Mouse (Mus musculus): Measurements from ENCODE around the gene Tifa. TPM values are rescaled to one million over a fixed set of nuclear protein-coding genes. Genes with fewer than 3 reads are reported as not detected.

Tifa gene
- polyA plus RNA-seq, 1 experiment: 0.18 TPM

DNA sequence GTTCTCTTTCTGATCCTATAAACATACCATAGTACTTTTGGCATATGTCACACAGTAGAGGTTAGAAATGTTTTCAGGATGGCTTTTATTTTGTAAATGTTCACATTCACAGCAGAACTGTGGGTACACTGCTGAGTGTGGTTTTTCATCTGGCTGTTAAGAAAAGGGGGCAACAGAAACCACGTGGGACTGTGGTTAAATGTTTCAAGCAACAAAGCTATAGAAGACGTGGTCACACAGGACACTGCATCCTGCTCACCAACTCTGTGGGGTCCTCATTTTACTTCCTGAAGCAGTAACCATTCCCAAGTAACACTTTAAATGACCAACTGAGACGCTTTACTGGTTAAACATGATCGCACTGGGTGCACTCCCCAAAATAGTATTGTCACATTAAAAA lies 72.9 kb downstream of the Tifa start:
- Histone ChIP-seq H3ac (ENCODE audit: control insufficient read depth, insufficient read length, low read depth) (no peak overlapping the region), H3K79me2 (ENCODE audit: control insufficient read depth, insufficient read depth) (no peaks in the 10 kb centered on the region), H3K4me3 (ENCODE audit: insufficient read depth, poor library complexity, severe bottlenecking) (no peak overlapping the region), H3K27me3 (ENCODE audit: control insufficient read depth, insufficient read depth, insufficient read length) (no peaks in the 10 kb centered on the region), H3K79me3 (ENCODE audit: low read depth) (no peaks in the 10 kb centered on the region), H3K36me3 (ENCODE audit: control insufficient read depth, insufficient read depth) (no peaks in the 10 kb centered on the region)
- TF ChIP-seq MYOG (IDR thresholded peaks at IDR 0.05; ENCODE audit: control insufficient read depth, extremely low read depth, insufficient read length) (no peak), CTCF (IDR thresholded peaks at IDR 0.05; ENCODE audit: control insufficient read depth, insufficient read depth, insufficient read length) (no peak), FOSL1 (IDR thresholded peaks at IDR 0.05; ENCODE audit: insufficient read depth, low read length, poor library complexity, severe bottlenecking) (no peak), MAX (IDR thresholded peaks at IDR 0.05) (no peak), MYOD1 (IDR thresholded peaks at IDR 0.05; ENCODE audit: control insufficient read depth, insufficient read length, low read depth) (no peak), CEBPB (IDR thresholded peaks at IDR 0.05; ENCODE audit: low read depth) (no peak), USF1 (IDR thresholded peaks at IDR 0.05; ENCODE audit: low read depth) (no peak)

- no peaks in the 10 kb centered on the region for H3K79me2 ChIP-seq (ENCODE audit: control insufficient read depth, insufficient read depth)
- no peak overlapping the region for H3K4me3 ChIP-seq (ENCODE audit: insufficient read depth, poor library complexity, severe bottlenecking)
- H3ac ChIP-seq (ENCODE audit: control insufficient read depth, insufficient read length, low read depth): no peak overlapping the region
- H3K79me3 ChIP-seq (ENCODE audit: low read depth): no peaks in the 10 kb centered on the region
- H3K27me3 ChIP-seq (ENCODE audit: control insufficient read depth, insufficient read depth, insufficient read length): no peaks in the 10 kb centered on the region
- H3K36me3 ChIP-seq (ENCODE audit: control insufficient read depth, insufficient read depth): no peaks in the 10 kb centered on the region
- TF ChIP-seq CEBPB (IDR thresholded peaks at IDR 0.05; ENCODE audit: low read depth) (no peak), MAX (IDR thresholded peaks at IDR 0.05) (no peak), USF1 (IDR thresholded peaks at IDR 0.05; ENCODE audit: low read depth) (no peak), MYOD1 (IDR thresholded peaks at IDR 0.05; ENCODE audit: control insufficient read depth, insufficient read length, low read depth) (no peak), MYOG (IDR thresholded peaks at IDR 0.05; ENCODE audit: control insufficient read depth, extremely low read depth, insufficient read length) (no peak), FOSL1 (IDR thresholded peaks at IDR 0.05; ENCODE audit: insufficient read depth, low read length, poor library complexity, severe bottlenecking) (no peak), CTCF (IDR thresholded peaks at IDR 0.05; ENCODE audit: control insufficient read depth, insufficient read depth, insufficient read length) (no peak)
Observed at GRCm38 (mm10) chr3:127863571-127863970, 74.0 kb downstream of the Tifa start.

DNA sequence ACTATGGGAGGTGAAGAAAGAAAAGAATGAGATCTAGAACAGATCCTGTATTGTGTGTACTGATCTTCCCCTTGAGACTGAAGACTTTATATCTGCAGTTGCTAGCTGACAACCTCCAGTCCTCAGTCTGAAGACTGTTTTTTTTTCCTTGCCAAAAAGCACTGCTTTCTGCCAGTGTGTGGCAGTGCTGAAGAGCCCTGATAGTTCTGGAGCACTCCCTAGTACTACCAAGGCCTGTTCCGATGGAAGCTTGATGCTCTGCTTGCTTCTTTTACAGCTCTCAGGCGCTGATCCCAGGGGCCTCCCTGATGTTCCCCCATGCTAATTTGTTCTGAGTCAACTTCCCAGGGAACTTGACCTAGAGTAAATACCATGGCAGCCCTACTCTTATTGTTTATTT lies 74.6 kb downstream of the Tifa start:
- H3ac ChIP-seq (ENCODE audit: control insufficient read depth, insufficient read length, low read depth): no peak overlapping the region
- no peak overlapping the region for H3K4me3 ChIP-seq (ENCODE audit: insufficient read depth, poor library complexity, severe bottlenecking)
- no peaks in the 10 kb centered on the region for H3K27me3 ChIP-seq (ENCODE audit: control insufficient read depth, insufficient read depth, insufficient read length)
- H3K36me3 ChIP-seq (ENCODE audit: control insufficient read depth, insufficient read depth): no peaks in the 10 kb centered on the region
- TF ChIP-seq MYOD1 (IDR thresholded peaks at IDR 0.05; ENCODE audit: control insufficient read depth, insufficient read length, low read depth) (no peak), CEBPB (IDR thresholded peaks at IDR 0.05; ENCODE audit: low read depth) (no peak), USF1 (IDR thresholded peaks at IDR 0.05; ENCODE audit: low read depth) (no peak), MYOG (IDR thresholded peaks at IDR 0.05; ENCODE audit: control insufficient read depth, extremely low read depth, insufficient read length) (no peak), FOSL1 (IDR thresholded peaks at IDR 0.05; ENCODE audit: insufficient read depth, low read length, poor library complexity, severe bottlenecking) (no peak), MAX (IDR thresholded peaks at IDR 0.05) (no peak), CTCF (IDR thresholded peaks at IDR 0.05; ENCODE audit: control insufficient read depth, insufficient read depth, insufficient read length) (no peak)
- H3K79me2 ChIP-seq (ENCODE audit: control insufficient read depth, insufficient read depth): no peaks in the 10 kb centered on the region
- H3K79me3 ChIP-seq (ENCODE audit: low read depth): no peaks in the 10 kb centered on the region

DNA sequence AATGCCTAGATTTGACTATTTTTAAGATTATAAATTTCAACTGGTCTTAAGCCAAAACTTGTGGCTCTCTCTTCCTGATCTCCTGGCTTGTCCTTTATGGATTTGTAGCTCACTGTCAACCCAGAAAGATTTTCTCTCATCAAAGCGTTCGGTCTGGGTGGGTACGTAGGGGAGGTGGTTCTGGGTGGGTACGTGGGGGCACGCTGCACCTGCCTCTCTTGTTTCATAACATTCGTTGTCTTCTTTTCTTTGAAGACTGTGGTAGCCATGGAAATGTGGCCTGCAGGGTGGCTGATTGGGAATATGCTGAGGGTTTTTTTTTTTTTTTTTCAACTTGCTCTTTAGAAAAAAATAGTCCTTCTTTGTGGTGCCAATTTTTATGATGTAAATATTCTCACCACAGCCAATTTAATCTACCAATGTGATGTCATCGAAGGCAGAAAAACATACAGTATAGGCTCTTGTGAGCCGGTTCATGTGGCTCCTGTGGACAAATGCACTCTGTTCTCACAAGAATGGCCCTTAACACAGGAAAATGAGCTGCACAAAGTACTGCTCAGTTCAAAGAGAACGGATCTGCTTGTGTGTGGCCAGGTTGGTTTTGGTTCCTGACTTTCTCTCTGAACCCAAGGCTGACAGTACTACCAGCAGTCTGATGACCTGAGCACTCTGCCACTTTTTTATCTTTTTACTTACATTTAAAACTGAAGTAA lies 78.6 kb downstream of the Tifa start:
- H3K79me2 ChIP-seq (ENCODE audit: control insufficient read depth, insufficient read depth): no peaks in the 10 kb centered on the region
- H3K79me3 ChIP-seq (ENCODE audit: low read depth): no peaks in the 10 kb centered on the region
- no peak overlapping the region for H3ac ChIP-seq (ENCODE audit: control insufficient read depth, insufficient read length, low read depth)
- no peaks in the 10 kb centered on the region for H3K36me3 ChIP-seq (ENCODE audit: control insufficient read depth, insufficient read depth)
- TF ChIP-seq CTCF (IDR thresholded peaks at IDR 0.05; ENCODE audit: control insufficient read depth, insufficient read depth, insufficient read length) (no peak), MYOD1 (IDR thresholded peaks at IDR 0.05; ENCODE audit: control insufficient read depth, insufficient read length, low read depth) (no peak), MAX (IDR thresholded peaks at IDR 0.05) (no peak), MYOG (IDR thresholded peaks at IDR 0.05; ENCODE audit: control insufficient read depth, extremely low read depth, insufficient read length) (no peak)
- no peaks in the 10 kb centered on the region for H3K27me3 ChIP-seq (ENCODE audit: control insufficient read depth, insufficient read depth, insufficient read length)
- no peak overlapping the region for H3K4me3 ChIP-seq (ENCODE audit: insufficient read depth, poor library complexity, severe bottlenecking)

DNA sequence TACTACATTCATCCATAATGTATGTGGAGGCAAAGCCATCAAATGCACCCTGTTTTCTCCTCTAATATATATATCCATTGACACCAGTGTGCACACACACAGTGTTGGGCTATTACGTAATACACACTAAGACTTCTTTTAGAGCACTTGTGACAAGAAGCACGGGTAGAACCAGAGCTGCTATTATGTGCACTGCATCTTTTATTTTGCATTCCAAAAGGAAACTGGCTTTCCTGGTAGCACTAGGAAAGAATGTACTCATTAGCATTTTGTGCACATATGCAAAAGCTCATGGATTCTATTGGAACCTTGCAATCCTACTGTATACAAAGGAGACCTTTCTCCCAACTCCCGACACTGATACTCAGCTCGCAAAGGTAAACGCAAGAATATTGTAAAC lies 79.3 kb downstream of the Tifa start:
- Histone ChIP-seq H3K27me3 (ENCODE audit: control insufficient read depth, insufficient read depth, insufficient read length) (no peaks in the 10 kb centered on the region), H3K36me3 (ENCODE audit: control insufficient read depth, insufficient read depth) (no peaks in the 10 kb centered on the region), H3ac (ENCODE audit: control insufficient read depth, insufficient read length, low read depth) (no peak overlapping the region), H3K79me2 (ENCODE audit: control insufficient read depth, insufficient read depth) (no peaks in the 10 kb centered on the region), H3K79me3 (ENCODE audit: low read depth) (no peaks in the 10 kb centered on the region), H3K4me3 (ENCODE audit: insufficient read depth, poor library complexity, severe bottlenecking) (no peak overlapping the region)
- no peak for TF ChIP-seq CTCF (IDR thresholded peaks at IDR 0.05; ENCODE audit: control insufficient read depth, insufficient read depth, insufficient read length)
- TF ChIP-seq CEBPB (IDR thresholded peaks at IDR 0.05; ENCODE audit: low read depth): no peak
- no peak for TF ChIP-seq MAX (IDR thresholded peaks at IDR 0.05)

GRCm38 (mm10) chr3:127871575-127871974 lies 82.0 kb downstream of the Tifa start:
- no peak overlapping the region for H3ac ChIP-seq (ENCODE audit: control insufficient read depth, insufficient read length, low read depth)
- no peaks in the 10 kb centered on the region for H3K79me3 ChIP-seq (ENCODE audit: low read depth)
- no peaks in the 10 kb centered on the region for H3K36me3 ChIP-seq (ENCODE audit: control insufficient read depth, insufficient read depth)
- no peaks in the 10 kb centered on the region for H3K79me2 ChIP-seq (ENCODE audit: control insufficient read depth, insufficient read depth)
- H3K4me3 ChIP-seq (ENCODE audit: insufficient read depth, poor library complexity, severe bottlenecking): no peak overlapping the region
- H3K27me3 ChIP-seq (ENCODE audit: control insufficient read depth, insufficient read depth, insufficient read length): no peaks in the 10 kb centered on the region
- TF ChIP-seq USF1 (IDR thresholded peaks at IDR 0.05; ENCODE audit: low read depth) (no peak), CEBPB (IDR thresholded peaks at IDR 0.05; ENCODE audit: low read depth) (no peak), MAX (IDR thresholded peaks at IDR 0.05) (no peak), FOSL1 (IDR thresholded peaks at IDR 0.05; ENCODE audit: insufficient read depth, low read length, poor library complexity, severe bottlenecking) (no peak)
